Mouse (Mus musculus): ENCODE results near the gene Syt8.

Syt8 gene

DNA sequence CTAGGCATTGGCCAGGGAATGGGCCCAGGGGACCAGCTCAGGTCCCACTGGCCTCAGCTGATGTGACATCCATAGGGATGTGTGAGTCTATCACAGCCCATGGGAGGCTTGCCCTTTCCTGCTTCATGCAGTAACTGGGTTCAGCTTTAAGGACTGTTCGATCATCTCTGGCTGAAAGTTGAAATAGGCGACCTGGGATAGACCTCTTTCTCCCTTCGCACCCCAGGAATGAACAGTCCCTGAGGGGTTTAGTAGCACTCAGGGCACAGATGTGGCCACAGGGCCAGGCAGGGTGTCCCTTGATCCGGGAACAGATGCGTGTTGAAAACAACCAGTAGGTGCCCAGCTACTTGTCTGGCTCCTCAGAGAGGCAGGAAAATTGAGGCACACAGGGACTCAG, 41.6 kb downstream of the Syt8 start:
- DNase-seq (ENCODE audit: low read depth, low spot score) = no peak

DNA sequence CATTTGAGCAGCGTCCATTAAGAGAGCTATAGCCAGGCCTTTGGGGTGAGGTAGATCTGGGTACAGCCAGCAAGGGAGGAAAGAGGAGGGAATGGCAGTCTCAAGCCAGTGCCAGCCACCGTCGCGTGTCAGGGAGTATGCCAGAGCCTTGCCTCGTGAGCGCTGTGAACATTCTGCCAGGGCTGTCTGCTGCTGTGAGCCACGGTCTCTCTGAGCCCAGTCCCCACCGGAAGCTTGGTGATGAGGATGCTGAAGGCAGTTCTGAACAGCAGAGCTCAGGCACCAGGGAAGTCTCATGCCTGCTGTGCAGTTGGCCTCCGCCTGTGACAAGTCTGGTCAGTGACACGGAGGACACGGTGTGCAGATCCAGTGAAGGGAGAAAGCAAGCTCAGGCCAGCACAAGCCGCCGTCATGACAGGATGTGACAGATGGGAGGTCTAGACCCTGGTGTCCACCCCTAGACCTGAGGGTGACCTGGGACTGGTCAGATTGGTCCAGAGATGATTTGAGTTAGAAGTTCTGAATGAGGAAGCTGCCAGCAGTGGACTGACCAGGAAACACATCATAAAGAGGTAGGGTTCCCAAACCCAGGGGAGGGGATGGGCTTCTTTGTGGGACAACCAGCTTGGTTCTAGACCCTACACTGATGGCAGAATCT, 42.3 kb downstream of the Syt8 start:
- no peak for DNase-seq (ENCODE audit: low read depth, low spot score)

DNA sequence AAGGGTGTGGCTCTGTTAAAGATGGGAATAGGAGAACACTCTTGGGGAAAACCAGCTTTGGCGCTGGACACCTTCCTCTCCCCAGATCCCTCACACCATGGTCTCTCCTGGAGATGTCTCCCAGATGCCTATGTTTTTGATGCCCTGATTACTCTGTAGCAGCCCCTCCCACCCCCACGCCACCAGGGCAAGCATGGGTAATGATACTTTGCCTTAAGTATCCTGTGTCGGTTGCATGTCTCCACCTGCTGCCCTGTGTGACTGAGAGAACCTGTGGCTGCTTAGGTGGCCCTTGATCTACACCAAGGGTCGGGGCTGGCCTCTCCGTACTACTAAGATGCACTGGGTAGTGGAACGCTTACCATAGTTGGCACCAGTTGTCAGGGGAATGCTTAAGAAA, 43.4 kb downstream of the Syt8 start:
- no peak for DNase-seq (ENCODE audit: low read depth, low spot score)

DNA sequence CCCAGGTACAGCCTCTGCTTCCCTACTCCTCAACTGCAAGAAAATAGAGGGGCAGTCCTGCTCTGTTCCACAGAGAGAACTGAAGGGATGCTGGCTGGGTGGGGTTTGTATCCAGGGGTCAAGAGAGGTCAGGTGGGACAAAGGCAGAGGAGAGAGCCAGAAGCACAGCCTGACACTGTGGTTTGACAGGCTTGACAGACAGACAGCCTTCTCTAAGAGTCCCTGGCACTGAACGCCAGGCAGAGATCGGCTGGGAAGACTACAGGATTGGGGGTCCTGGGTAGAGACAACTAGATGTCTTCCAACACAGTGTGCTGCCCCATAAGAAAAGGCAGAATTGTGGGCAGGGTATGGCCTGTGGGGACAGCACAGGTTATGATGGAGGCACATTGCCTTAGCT, 43.9 kb downstream of the Syt8 start:
- DNase-seq (ENCODE audit: low read depth, low spot score) = no peak

DNA sequence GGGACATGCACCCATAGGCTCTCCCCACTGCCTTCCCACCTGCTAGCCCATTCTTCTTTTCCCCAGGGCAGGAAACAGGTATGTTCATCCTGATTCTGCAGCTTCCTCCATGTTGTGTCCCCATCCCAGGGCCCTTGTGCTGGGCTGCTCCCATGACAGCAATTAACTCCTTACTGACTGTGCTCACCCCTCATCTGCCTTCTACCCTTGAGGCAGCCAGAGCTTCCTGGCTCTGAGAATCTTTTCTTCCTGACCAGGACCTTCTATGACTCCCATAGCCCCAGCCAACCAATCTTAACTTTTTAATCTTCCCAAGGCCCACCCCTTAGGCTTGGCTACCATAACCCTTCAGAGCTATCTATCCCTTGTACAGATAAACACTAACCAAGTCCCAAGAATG, 44.7 kb downstream of the Syt8 start:
- DNase-seq (ENCODE audit: low read depth, low spot score) = no peak

DNA sequence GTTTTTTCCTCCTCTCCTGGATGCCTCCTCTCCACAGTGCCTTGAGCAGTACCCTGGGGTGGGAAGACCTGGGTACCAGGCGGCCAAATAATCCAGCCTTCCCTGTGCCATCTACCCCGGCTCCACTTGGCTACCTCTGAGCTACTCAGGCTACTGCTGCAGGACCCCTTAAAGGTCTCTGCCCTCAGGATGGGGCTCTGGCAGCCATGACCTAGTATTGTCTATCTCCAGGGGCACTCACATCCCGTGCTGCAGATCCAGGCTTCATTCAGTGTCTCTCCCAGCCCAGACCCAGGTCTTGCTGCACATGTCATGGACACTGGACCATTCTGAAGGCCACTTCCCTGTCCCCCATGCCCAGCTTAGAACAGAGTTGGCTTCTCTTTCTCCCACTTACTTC, 45.2 kb downstream of the Syt8 start:
- DNase-seq (ENCODE audit: low read depth, low spot score) = no peak

DNA sequence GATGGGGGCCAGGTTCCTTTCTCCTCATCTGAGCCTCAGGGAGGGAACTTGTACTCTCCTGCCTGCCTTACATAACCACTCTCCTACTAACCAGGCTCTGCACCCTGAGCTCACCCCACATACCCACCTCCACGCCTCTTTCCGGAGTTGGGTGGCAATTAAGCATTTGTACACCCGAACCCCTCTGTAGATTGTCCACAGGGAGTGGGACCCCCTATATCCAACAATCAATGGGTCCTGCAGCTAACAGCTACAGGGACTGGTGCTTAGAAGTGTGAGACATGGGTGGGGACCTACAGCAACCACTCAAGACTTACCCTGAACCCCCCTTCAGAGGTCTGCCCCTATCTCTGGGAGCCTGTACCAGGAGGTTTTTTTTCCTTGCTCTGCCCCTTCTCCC, 46.0 kb downstream of the Syt8 start:
- no peak for DNase-seq (ENCODE audit: low read depth, low spot score)

DNA sequence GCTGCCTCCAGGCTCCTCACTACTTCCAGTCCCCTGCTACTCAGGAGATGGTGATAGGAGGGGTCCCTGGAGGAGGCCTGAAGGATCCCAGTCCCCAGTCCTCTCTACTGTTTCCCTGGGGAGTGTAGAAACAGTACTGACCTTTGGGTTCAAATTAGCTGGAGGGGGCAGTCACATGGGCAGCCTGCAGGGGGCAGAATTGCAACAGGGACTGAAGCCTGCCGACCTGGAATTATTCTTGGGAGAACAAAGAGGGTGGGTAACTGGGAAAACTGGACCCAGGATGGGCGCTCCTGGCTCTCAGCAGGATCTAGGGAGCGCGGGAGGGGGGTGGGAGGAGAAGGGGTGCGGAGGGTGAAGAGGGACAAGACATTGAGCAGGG, 46.5 kb downstream of the Syt8 start:
- DNase-seq (ENCODE audit: low read depth, low spot score) = peak; percentile 74

DNA sequence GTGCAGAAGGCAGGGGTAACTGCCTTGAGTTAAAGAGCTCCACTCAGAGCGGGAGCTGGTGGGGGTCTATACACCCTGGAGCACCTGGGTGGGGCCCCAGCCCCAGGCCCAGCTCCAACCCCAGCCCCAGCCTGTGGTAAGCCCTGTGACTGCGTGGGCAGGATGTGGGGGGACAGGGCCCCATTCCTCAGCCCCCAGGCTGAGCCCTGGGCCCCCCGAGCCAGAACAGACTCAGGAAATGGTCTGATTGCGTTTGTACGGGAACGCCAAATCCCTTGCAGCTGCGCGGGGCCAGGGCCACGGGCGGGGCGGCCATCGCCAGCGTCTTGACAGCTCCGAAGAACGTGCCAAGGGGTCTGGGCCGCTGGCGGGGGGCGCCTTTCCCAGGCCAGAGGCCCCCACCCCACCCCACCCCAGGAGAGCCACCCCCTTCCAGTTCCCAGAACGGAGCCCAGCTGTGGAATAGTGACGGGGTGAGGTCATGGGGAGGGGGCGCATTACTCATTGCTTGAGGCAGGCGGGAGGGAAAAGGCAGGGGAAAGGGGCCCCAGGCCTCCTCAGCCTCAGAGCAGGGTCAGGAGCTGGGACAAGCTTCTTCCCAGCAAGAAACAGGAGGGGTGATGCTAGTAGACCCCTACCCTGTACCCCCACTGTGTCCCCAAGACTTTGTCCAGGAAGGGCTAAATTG, 47.1 kb downstream of the Syt8 start:
- peak; percentile 30 for DNase-seq (ENCODE audit: low read depth, low spot score)

DNA sequence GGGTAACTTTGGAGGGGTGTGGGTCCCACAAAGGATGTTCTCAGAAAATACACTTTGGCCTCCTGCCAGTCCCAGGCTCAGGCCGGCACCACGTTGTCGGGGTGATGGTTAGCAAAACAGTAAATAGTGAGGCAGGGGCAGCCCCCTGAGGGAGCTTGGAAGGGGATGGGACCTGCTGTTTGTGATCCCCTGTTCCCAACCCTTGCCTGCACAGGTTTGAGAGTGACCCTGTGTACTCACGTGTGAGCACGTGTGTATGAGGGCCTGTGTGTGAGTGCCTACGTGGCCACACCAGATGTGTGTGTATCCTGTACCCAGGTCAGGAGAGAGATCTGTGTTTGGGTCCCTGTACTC, 47.6 kb downstream of the Syt8 start:
- no peak for DNase-seq (ENCODE audit: low read depth, low spot score)

DNA sequence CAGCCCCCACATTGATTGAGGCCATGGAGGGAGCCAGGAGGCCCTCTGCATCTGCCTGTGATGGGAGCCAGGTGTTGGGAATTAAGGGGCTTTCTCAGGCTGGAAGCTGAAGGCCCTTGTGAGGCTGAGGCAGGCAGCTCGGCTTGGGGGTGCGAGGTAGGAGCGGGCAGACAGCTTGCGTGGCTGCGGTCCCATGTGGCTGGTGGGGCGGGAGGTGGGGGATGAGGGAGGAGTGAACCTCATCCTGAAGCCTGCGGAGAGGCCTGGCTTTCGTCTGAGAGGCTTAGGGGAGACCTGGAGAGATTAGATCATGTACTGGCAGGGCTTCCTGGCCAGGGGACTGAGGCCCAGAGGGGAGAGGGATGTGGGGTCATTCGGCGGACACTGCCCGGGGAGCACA, 48.5 kb downstream of the Syt8 start:
- DNase-seq (ENCODE audit: low read depth, low spot score) = no peak

DNA sequence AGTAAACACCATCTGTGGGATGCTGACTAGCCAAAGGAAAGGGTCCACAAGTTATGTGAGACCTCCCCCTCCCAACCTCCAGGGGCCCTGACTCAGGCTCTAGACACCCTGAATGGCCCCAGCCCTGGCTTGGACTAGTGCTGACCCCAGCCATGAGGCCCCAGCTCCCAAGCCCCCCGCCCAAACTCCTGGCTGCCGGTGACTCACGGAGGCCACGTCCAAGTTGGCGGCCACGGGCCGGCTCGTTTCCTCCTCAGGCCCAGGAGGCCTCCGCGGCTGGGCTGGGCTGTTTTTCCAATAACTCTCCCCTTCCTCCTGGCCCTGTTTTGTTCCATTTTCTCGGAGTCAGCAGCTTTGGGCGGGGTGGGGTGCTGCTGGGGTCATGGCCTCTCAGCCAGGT, 50.1 kb downstream of the Syt8 start:
- DNase-seq (ENCODE audit: low read depth, low spot score) = no peak

DNA sequence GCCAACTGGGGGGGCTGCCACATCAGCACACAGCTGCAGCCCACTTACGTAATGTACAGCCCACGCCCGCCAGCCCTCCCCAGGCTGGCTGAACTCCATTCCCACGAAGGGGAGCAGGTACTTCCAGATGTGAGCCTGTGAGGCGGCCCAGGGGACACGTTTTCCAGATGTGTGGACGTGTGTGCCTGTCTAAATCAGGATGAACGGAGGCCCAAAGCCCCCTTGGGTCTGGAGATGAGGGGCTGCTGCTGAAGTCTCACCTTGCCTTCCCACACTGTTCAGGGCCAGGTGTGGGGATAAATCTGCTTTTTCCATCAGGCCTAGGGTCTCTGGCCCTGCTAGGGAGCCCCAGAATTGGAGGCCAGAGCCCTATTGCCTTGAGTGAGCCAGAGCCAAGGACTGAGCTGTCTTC, 52.1 kb downstream of the Syt8 start:
- no peak for DNase-seq (ENCODE audit: low read depth, low spot score)

DNA sequence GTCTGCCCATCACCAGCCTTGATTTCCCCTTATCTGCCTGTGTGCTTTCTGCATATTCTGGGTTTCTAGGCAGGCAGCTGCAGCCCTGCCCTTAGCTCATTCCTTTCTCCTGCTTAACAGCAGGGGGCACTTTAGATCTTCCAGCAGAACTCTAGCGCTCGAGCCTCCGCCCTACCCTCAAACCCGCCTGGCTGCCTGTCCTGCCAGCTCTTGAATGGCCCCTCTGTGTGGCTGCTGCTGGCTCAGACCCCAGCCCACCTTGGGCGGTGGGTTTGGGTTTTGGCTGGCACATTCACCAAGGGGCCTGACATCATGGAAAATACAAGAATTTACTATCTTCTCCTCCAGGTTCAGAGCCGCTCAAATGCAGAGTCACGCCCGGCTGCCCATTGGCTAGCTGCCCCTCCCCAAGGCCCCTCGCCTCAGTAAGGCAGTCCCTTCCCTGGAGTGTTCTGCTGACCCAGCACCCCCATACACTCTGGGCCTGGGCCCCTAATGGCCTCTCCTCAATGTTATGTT, 52.8 kb downstream of the Syt8 start:
- DNase-seq (ENCODE audit: low read depth, low spot score) = no peak

DNA sequence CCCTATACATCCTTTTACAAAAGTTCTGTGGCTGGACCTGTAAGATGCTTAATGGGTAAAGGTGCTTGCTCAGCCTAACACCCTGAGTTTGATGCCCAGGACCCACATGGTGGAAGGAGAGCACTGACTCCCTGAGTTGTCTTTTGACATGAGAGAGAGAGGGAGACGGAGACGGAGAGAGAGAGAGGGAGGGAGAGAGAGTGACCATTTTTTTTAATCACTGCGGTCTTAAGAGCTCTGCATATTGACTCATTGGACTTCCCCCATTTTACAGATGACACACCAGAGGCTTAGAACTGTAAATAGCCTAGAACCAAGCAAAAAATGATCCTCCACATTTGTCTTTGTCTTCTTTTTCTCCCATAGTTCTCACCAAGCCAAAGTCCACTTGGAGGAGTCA, 53.4 kb downstream of the Syt8 start:
- no peak for DNase-seq (ENCODE audit: low read depth, low spot score)
